Mouse (Mus musculus) neural tube, embryonic 14.5 days (tissue): ENCODE measurements at regions not wholly inside any gene's neighbourhood (a gene's known extent, or its start where the extent isn't known, plus 50 kb on each side); places are given as distances from the start of the nearest gene placed in this dataset.

ENCODE experiments used
- ATAC-seq: fragments of 200-750 bp; cut with Nextera tagmentation; 2 replicates; pipeline ENCODE4 v1.8.0; 2017; ENCODE audit warnings: low read depth, mild to moderate bottlenecking, moderate TSS enrichment, moderate library complexity
- H3K27ac ChIP-seq: fragments of 300-500 bp; sonication (generic); 2 replicates; pipeline ENCODE4 v1.5.1; 2014; ENCODE audit warnings: low read depth, mild to moderate bottlenecking, control low read depth, low read length, moderate library complexity, mixed read lengths
- H3K27me3 ChIP-seq: fragments of 300-500 bp; sonication (generic); 2 replicates; pipeline ENCODE4 v1.6.1; 2014; ENCODE audit warnings: low read length; ENCODE audit not compliant: control insufficient read depth, insufficient read depth
- H3K36me3 ChIP-seq: fragments of 300-500 bp; sonication (generic); 2 replicates; pipeline ENCODE4 v1.6.1; 2014; ENCODE audit warnings: low read length, mixed read lengths; ENCODE audit not compliant: control insufficient read depth, insufficient read depth
- H3K4me1 ChIP-seq: fragments of 300-500 bp; sonication (generic); 2 replicates; pipeline ENCODE4 v1.6.1; 2014; ENCODE audit warnings: low read length; ENCODE audit not compliant: control insufficient read depth, insufficient read depth
- H3K4me2 ChIP-seq: fragments of 300-500 bp; sonication (generic); 2 replicates; pipeline ENCODE4 v1.6.1; 2014; ENCODE audit warnings: mild to moderate bottlenecking, low read depth, low read length, control low read depth
- H3K4me3 ChIP-seq: fragments of 300-500 bp; sonication (generic); 2 replicates; pipeline ENCODE4 v1.5.1; 2014; ENCODE audit warnings: low read depth, low read length, control low read depth, mixed read lengths
- H3K9ac ChIP-seq: fragments of 300-500 bp; sonication (generic); replicated peaks from 2 replicates; pipeline ENCODE4 v1.6.1; 2014; ENCODE audit warnings: low read depth, mild to moderate bottlenecking, control low read depth, low read length, mixed read lengths
- H3K9me3 ChIP-seq: fragments of 300-500 bp; sonication (generic); 2 replicates; pipeline ENCODE4 v1.6.1; 2016; ENCODE audit warnings: low read length; ENCODE audit not compliant: control insufficient read depth
- WGBS: fragments of 180-500 bp; shearing (Covaris S2); extraction: QIAGEN DNeasy Blood & Tissue Kit; methylation state at CpG from one replicate; pipeline ENCODE4 v1.1.7; 2014; 5-methylcytosine and 5-hydroxymethylcytosine counted together

DNA sequence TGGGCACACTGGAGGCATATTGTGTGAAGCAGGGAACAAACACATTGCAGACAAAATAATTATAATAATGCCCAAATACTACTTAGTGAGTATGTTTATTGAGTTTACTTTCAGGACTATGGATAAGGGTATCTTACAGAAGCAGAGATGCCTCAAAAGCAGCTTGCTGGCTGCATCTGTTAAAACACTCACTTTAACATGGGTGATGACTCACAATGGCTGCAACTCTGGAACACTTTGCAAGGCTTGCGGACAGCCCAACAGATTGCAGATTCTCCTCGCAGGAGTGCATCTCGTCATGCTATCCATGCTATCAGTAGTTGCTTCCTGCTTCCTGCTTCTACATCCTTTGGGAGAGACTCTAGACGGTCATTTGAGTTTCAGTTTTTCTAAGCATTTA, 373.2 kb upstream of the Arpp21 start:
- ATAC-seq = no peak
- H3K4me3 ChIP-seq = no peak overlapping the region
- no peaks in the 10 kb centered on the region for H3K9me3 ChIP-seq
- H3K27ac ChIP-seq = no peak overlapping the region
- H3K4me2 ChIP-seq = no peak overlapping the region
- H3K9ac ChIP-seq = no peak overlapping the region
- H3K36me3 ChIP-seq = no peaks in the 10 kb centered on the region
- no peaks in the 10 kb centered on the region for H3K4me1 ChIP-seq
- H3K27me3 ChIP-seq = no peaks in the 10 kb centered on the region
- 91% methylated on average over 4 of the region's 4 CpGs for WGBS

DNA sequence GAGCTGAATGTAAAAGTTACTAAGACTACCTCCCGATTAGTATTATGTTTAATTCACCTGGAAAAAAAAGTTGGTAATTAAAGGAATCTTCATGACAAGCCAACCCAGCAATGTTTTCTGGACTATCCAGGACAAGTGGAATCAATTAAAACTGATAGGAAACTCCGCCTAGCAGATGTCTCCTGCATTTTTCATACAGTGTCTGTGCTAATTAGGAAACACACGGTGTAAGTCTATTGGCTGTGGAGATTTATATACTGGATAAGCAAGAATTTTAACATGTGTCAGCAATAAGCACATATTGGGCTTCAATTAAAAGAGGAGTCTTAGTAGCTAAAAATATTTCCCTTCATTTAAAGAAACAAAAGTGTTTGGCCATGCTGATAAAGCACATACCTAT, 371.5 kb upstream of the Arpp21 start:
- no peak for ATAC-seq
- Histone ChIP-seq H3K4me1 (no peaks in the 10 kb centered on the region), H3K27ac (no peak overlapping the region), H3K9me3 (no peaks in the 10 kb centered on the region), H3K4me2 (no peak overlapping the region), H3K9ac (no peak overlapping the region), H3K36me3 (no peaks in the 10 kb centered on the region), H3K4me3 (no peak overlapping the region), H3K27me3 (no peaks in the 10 kb centered on the region)
- WGBS = 72% methylated on average over 3 of the region's 3 CpGs

DNA sequence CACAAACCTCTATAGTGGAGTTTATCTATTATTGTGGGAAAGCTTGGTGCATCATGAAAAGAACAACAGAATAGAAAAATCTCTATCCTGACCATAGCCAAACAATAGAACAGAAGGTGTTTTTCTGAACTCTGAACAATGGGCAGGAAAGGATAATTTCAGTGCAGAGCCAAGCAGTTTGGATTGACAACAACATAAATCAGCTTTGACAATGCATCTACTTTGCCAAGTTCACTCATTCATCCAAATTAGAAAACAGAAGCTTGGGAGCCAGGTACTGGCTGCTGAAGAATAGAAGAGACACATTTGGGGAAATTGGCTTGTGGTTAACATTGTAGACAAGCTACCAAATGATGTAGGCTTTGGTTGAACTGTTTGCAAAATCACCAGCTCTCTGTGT, 360.0 kb upstream of the Arpp21 start:
- Histone ChIP-seq H3K4me3 (no peak overlapping the region), H3K27me3 (no peaks in the 10 kb centered on the region), H3K4me2 (no peak overlapping the region), H3K27ac (no peak overlapping the region), H3K36me3 (no peaks in the 10 kb centered on the region), H3K9ac (no peak overlapping the region), H3K9me3 (no peaks in the 10 kb centered on the region), H3K4me1 (no peaks in the 10 kb centered on the region)
- no peak for ATAC-seq

DNA sequence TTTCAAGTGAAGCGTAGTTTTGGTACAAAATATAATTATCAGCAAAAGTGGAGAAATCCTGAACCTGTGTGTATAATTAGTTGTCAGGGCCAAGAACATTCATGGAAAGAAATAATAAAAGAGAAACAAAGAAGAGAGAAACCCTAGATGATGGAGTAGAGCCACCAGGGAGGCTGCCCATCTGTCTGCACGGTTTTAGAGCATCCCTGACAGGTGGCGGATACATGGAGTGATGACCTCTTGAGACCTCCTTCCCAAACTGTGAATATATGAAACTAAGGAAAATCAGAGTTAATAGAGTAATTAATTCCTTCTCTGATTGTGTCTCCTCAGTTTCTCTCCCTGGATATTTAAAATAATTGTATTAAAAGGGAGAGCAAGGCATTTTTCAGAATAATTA, 354.5 kb upstream of the Arpp21 start:
- H3K4me1 ChIP-seq = no peaks in the 10 kb centered on the region
- no peaks in the 10 kb centered on the region for H3K9me3 ChIP-seq
- H3K4me2 ChIP-seq = no peak overlapping the region
- no peak overlapping the region for H3K4me3 ChIP-seq
- H3K9ac ChIP-seq = no peak overlapping the region
- 76% methylated on average over 3 of the region's 3 CpGs for WGBS
- no peaks in the 10 kb centered on the region for H3K27me3 ChIP-seq
- no peak overlapping the region for H3K27ac ChIP-seq
- no peak for ATAC-seq
- no peaks in the 10 kb centered on the region for H3K36me3 ChIP-seq

DNA sequence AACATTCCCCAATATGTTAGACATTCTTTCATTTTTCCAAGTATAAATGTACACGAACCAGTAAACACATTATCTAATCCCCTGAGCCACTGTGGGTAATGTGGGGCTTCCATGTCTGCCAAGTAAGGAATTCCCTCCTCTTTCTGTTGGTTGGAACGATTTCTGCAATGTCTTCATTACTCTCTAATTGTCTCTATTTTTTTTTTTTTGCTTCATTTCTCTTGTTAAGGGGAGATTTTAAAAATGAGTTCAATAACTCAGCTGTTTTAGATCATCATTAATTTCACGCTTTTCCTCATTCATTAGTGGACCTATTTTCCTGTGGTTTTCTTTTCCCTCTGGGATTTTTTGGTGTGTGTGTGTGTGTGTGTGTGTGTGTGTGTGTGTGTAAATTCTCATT, 337.6 kb upstream of the Arpp21 start:
- H3K9ac ChIP-seq = no peak overlapping the region
- H3K27me3 ChIP-seq = no peaks in the 10 kb centered on the region
- no peak overlapping the region for H3K4me3 ChIP-seq
- H3K4me2 ChIP-seq = no peak overlapping the region
- no peaks in the 10 kb centered on the region for H3K4me1 ChIP-seq
- no peaks in the 10 kb centered on the region for H3K9me3 ChIP-seq
- 38% methylated on average over 3 of the region's 3 CpGs for WGBS
- ATAC-seq = no peak
- H3K27ac ChIP-seq = no peak overlapping the region
- no peaks in the 10 kb centered on the region for H3K36me3 ChIP-seq

DNA sequence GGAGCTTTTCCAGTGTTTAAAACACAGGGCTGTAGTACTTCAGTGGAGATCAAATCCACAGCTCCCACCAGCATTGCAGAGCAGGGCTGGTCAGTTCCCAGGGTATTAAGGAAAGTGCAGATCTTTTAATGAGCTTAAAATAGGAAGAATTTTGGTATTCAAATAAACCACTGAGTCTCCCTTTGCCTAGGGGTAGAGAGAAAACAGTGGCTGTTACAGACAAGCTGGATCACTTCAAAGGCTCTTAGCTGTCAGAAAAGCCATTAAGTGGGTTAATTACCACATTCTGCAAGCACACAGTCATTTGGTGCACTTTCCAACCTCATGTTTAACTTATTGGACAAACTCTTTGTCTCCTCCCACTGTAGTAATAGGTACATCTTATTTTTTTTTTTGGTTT, 325.6 kb upstream of the Arpp21 start:
- no peak overlapping the region for H3K27ac ChIP-seq
- H3K9me3 ChIP-seq = no peaks in the 10 kb centered on the region
- H3K27me3 ChIP-seq = no peaks in the 10 kb centered on the region
- ATAC-seq = no peak
- no peaks in the 10 kb centered on the region for H3K36me3 ChIP-seq
- no peak overlapping the region for H3K4me2 ChIP-seq
- no peak overlapping the region for H3K9ac ChIP-seq
- H3K4me1 ChIP-seq = no peaks in the 10 kb centered on the region
- no peak overlapping the region for H3K4me3 ChIP-seq

DNA sequence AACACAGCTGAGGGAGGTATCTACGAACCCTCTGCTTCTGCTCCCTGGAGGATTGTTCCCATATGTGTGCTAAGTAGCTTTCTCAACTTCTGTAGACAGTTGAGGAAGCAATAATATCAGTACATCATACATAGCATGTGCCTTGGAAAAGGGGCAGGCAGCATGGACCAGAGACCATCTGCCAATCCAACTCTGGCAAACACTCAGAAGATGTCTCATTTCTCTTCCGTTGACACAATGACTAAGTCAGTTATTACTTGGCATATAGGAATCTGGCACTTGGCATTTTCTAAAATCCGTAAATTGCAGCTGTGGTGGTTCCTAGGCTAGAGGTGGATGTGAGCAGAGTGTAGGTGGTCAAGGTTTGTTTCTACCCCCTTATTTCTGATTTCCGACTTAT, 324.5 kb upstream of the Arpp21 start:
- no peak overlapping the region for H3K4me2 ChIP-seq
- H3K4me3 ChIP-seq = no peak overlapping the region
- H3K27ac ChIP-seq = no peak overlapping the region
- no peak for ATAC-seq
- no peaks in the 10 kb centered on the region for H3K27me3 ChIP-seq
- H3K36me3 ChIP-seq = no peaks in the 10 kb centered on the region
- no peaks in the 10 kb centered on the region for H3K4me1 ChIP-seq
- no peaks in the 10 kb centered on the region for H3K9me3 ChIP-seq
- no peak overlapping the region for H3K9ac ChIP-seq
- WGBS = 92% methylated on average over 4 of the region's 4 CpGs

DNA sequence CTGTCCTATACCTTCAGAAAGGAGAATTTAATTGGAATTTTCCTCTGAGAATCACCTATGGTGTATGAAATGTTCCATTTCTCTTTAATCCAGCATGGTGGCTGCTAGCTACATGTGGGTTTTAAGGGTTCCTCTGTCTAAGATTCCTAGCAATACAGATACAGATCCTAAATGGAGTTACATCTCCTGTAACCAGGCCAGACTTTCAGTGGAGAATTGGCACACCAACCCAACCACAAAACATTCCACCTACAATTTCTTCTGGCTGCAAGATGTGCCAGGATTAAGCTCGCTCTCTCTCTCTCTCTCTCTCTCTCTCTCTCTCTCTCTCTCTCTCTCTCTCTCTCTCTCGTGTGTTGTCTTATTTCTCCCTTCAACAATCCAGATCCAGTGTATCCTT, 302.2 kb upstream of the Arpp21 start:
- WGBS = 94% methylated on average over 2 of the region's 2 CpGs
- Histone ChIP-seq H3K27me3 (no peaks in the 10 kb centered on the region), H3K4me2 (no peak overlapping the region), H3K9ac (no peak overlapping the region), H3K4me3 (no peak overlapping the region), H3K27ac (no peak overlapping the region), H3K9me3 (no peaks in the 10 kb centered on the region), H3K4me1 (no peaks in the 10 kb centered on the region), H3K36me3 (no peaks in the 10 kb centered on the region)
- no peak for ATAC-seq

DNA sequence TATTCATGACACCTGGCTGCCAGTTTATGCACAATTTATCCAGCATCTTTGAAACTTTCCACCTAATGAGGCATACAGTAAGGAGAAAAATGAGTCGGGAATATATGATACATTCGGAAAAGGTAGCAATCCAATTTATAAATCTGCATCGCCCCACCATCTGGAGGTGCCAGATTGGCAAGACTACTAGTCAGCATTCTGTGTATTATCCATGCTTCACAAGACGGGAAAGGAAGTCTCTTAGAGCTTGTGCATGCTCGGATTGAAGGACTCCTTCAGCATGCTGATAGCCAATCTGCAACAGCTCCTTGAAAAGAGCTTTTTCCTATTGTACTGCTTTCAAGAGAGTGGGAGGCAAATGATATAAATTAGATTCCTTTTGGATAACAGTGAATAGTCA, 289.6 kb upstream of the Arpp21 start:
- Histone ChIP-seq H3K9ac (no peak overlapping the region), H3K9me3 (no peaks in the 10 kb centered on the region), H3K4me2 (no peak overlapping the region), H3K4me1 (no peaks in the 10 kb centered on the region), H3K27me3 (no peaks in the 10 kb centered on the region), H3K36me3 (no peaks in the 10 kb centered on the region), H3K27ac (no peak overlapping the region), H3K4me3 (no peak overlapping the region)
- 58% methylated on average over 5 of the region's 5 CpGs for WGBS
- ATAC-seq = no peak

DNA sequence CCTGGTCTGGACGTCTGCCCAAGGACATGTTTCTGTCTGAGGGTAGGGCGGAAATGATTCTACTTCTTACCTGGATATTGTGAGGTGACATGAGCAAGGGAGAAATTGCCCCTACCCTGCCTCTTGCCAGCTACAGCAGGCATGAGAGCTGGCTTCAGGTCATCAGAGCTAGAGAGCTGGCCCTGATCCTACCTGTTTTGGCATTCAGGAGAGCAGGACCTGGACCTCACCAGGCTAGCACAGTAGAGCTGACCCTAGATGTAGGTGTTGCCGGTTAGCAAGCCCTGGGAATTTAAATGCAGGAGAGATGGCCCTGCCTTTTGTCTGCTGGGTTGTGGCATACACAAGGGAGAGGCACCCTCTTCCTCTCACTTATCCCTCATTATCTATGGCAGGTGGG, 287.5 kb upstream of the Arpp21 start:
- ATAC-seq = no peak
- WGBS = 84% methylated on average over 3 of the region's 3 CpGs

More for the DNA sequence above, 287.5 kb upstream of the Arpp21 start:
- H3K4me3 ChIP-seq = no peak overlapping the region
- H3K9me3 ChIP-seq = no peaks in the 10 kb centered on the region
- no peaks in the 10 kb centered on the region for H3K27me3 ChIP-seq
- H3K4me1 ChIP-seq = no peaks in the 10 kb centered on the region
- no peak overlapping the region for H3K4me2 ChIP-seq
- no peaks in the 10 kb centered on the region for H3K36me3 ChIP-seq
- H3K27ac ChIP-seq = no peak overlapping the region
- no peak overlapping the region for H3K9ac ChIP-seq
